Mouse (Mus musculus): ENCODE measurements around the gene Gm9837.

Gene Gm9837

DNA sequence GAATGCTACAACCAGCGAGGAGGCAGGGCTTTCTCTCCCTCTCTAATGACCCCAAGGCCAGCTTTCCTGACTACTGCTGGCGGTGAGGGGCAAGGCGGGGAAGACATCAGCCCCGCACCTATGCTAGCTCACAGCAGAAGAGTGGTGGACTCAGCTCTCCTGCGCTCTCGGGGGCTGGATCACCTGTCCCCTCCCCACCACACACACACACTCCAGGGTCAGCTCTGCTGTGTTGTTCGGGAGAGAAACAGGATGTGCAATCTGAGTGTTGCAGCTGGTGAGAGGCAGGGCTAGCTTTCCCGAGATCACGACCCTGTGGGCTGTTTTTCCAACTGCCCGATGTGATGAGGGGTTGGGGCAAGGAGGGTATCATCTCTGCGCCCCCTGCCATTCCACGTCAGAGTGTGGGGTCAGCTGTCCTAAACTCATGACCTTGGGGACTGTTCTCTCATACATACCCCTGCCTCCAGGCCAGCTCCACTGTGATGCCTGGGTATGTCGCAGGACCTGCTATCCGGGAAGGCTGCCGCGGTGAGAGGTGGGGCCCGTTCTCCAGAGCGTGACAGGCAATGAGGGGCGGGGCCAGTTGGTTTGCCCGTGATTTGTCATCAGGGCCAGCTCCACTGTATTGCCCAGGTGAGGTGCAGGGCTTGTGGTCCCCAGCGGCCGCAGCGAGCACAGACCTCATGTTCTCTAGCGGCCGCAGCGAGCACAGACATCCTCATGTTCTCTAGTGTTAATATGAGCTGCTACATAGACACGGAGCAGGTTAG lies 16.7 kb upstream of the Gm9837 start:
- peak; percentile 51 for DNase-seq (ENCODE audit: low spot score)

DNA sequence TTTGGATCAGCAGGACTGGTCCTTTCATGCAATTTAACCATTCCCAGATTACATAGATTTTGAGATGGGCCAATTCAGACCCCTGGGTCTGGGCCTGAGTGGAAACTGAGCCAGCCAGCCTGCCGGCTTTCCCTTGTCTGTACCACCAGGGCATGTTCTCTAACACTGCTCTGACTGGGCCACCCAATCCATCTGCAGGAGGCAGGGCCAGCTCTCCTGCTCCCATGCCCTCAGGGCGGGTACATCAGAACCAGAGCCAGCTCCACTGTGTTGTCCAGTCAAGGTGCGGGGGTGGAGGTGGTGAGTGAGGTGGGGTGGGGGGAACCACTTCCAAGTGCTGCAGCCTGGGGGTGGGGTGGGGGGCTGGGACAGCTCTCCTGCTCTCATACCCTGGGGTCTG lies 16.1 kb upstream of the Gm9837 start:
- no peak for DNase-seq (ENCODE audit: low spot score)

DNA sequence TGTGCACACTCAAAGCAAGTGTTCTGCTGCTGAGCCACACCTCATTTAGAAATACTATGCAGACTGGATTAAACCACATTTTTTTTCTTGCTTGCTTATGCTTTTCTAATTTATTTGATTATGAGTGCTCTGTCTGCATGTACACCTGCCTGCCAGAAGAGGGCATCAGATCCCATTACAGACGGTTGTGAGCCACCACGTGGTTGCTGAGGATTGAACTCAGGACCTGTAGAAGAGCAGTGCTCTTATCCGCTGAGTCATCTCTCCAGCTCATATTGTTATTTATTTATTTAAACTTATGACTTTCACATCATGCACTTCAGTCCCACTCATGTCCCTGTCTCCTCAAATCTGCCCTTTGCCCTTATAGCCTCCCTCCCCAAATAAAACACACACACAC lies 15.4 kb upstream of the Gm9837 start:
- DNase-seq (ENCODE audit: low spot score), result no peak

DNA sequence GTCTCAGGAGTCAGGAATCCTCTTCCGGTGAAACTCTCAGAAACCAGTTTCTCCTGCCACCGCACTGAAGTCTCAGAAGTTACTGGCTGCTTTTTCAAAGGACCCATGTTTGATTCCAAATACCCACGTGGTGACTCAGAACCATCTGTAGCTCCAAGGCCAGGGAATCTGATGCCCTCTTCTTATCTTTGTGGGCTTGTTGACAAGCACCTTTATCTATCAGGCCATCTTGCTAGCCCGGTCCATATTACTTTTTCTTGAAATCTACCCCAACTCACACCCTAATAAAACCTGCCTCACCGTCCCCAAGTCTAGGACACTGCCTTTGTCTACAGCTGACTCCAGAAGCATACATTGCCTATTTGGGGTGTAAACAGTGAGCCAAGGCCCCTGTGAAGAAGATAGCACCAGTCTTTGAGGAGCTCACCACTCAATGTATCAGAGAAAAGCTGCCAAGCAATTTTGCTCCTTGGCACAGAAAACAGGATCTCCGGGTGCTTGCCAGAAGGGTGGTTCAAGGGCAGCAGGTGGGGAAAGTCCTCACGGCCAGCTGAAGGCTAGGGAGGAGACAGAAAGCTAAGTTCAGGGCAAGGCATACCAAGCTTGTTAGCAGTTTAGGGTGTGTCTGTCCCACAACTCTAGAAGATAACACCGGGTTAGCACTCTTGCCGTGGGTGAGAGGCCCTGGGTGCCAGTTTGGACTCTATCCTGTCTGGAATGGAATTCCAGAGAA lies 13.0 kb upstream of the Gm9837 start:
- no peak for DNase-seq (ENCODE audit: low spot score)

DNA sequence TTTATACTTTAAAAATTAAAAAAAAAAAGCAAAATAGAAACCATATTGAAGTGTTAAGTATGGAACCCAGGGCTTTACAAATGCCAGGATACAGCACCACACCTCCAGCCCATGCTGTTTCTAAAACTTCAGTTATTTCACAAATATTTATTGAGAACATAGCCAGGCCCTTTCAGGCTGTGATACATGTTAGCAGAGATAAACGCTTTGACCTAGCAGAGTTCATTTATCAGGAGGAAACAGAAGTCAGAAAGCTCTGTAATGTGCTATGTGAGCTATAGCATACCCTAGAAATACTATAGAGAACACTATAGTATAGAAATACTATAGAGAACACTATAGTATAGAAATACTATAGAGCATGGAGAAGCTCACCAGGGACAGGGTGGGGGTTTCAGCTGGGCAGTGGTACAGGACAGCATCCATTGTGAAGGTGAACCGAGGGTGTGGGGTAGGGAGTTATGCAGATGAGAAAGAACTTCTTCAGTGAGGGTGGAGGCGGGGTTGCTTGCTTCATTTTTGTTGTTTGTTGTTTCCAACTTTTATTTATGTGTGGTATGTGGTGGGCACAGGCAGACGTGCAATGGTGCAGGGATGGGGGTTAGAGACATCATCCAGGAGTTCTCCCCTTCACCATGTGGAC lies 10.9 kb upstream of the Gm9837 start:
- DNase-seq (ENCODE audit: low spot score), result no peak

DNA sequence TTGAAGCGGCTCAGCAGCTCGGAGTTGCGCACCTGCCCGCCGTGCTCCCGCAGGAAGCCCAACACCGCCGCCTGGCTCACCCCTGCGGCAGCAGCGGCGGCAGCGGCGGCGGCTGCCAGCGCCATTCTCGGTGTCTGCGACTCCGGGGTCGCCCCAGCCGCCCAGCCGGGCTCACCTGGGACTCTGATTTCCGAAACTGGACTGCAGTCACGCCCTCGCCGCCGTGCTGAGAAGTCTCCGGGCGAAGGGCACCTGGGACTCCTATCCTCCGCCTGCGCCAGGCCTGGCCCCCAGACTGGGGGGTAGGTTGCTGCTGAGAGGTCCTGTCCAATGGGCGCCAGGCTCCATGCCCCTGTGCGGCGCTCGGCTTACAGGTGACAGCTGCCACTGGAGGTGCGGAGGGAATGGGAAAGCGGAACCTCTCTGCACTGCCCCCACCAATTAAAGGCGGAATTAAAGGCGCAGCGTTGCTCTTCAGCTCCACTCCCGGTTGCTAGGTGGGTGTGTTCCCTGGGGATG lies 9.6 kb upstream of the Gm9837 start, which contains the start of the genes Gm9945 and Sowaha:
Gm9945 (plus strand) TSS at position 384 of the 519 bp plus-strand sequence.
Sowaha (minus strand) TSS at position 492 of the 519 bp plus-strand sequence.
- no peak for DNase-seq (ENCODE audit: low spot score)

DNA sequence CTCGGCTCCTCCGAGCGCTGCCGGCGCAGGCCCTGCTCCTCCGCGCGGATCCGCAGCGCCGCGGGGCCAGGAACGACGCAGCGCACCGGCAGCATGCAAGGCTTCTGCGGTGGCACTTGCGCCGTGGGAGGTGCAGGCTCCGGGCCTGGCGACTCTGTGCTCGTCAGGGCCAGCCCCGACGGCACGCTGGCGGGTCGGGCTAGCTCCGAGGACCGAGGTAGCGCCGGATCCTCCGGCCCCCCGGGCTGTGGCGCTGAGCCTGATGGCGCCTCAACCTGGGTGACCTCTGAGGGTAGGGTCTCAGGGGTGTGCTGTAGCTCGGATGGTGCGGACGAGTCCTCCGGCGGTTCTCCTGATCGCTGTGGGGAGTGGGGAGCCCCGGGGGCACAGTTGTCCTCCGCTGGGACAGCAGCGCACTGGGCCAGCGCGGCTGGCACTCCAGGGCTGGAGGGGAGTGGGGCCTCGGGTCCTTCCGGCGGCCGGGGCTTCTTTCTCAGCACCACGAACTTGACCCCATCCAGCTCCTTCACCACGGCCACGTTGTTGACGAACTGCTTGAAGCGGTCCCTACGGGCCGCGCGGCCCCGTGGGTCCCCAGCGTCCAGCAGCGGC lies 9.0 kb upstream of the Gm9837 start:
- DNase-seq (ENCODE audit: low spot score), result peak; percentile 13

DNA sequence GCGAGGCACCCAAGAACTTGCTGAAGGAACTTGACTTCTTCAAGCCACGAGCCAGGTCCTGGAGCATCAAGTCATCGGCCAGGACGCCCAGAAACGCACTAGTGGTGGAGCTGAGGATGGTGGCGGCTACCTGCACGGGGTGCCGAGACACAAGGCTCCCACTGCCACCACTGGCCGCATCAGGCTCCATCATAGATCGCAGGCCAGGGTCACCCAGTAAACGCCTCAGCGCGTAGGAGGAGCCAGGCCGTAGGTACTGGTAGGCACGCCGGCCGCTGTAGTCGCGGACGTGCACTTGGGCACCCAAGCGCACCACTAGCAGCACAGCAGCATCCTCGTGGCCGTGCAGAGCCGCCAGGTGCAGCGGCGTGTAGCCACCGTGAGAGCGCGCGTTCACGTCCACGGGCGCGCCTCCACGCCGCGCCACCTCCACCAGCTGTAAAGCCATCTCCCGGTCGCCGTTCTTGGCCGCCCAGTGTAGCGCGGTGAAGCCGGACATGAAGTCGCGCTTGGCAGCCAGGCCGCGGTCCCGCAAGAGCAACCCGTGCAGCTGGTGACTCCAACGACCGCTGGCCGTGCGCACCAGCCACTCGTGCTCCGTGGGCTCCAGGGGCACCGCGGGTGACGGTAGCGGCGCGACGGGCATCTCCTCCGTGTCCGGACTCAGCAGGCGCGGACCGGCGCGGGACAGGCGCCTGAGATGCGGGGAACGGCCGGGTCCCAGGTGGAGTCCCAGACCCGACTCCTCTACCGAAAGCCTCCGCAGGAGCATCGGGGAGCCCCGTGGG lies 8.3 kb upstream of the Gm9837 start:
- peak; percentile 39 for DNase-seq (ENCODE audit: low spot score)

DNA sequence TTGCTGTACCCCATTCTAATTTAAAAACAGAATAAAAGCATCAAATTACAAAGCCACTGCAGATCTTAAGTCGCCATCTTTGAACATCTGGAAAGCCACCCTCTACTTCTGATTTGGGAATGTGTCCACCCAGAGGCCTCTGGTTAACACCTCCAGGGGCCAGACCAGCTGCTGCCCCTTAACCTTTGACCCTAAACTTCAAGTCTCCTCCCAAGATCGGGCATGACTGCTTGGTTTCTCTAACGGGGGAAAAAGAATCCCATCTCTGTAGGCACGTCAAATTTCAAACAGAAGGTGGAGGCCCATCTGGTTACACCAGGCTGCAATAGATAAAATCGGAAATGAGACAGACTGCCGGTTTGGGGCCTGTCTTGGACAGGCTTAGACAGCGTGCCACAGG lies 7.6 kb upstream of the Gm9837 start:
- peak; percentile 46 for DNase-seq (ENCODE audit: low spot score)

DNA sequence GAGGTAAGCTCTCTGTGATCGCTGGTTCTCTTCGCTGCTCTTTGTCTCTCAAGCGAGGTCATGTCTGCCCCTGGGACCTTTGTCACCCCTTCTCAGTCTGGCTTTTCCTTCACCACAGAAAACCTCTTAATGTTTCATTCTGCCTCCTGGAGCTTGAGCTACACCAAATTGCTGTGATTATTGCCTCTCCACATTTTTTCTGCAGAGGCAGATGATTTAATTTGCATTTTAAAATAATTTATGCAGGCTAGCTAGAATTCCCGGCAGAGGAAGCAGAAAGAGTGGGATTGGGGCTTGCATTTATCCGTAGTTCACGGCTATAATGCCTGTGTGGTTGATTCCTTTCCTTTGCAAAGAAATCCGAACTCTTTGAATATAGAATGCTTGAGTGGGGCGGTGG lies 5.3 kb upstream of the Gm9837 start:
- DNase-seq (ENCODE audit: low spot score), result no peak

DNA sequence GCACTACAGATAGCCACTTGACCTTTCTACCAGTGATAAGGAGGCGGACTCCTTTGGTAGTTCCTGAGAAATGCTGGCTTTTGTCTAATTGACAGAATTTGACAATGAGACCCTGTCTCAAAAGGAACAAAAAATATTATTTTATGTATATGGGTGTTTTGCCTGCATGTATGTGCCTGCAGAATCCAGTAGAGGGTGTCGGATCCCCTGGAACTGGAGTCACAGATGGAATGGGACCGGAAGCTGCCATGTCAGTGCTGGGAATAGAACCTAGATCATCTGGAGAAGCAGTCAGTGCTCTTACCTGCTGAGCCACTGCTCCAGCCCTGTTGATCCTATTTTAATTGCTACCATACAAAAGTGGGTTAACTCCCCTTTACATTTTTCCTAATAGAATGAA lies 2.4 kb upstream of the Gm9837 start:
- peak; percentile 21 for DNase-seq (ENCODE audit: low spot score)

DNA sequence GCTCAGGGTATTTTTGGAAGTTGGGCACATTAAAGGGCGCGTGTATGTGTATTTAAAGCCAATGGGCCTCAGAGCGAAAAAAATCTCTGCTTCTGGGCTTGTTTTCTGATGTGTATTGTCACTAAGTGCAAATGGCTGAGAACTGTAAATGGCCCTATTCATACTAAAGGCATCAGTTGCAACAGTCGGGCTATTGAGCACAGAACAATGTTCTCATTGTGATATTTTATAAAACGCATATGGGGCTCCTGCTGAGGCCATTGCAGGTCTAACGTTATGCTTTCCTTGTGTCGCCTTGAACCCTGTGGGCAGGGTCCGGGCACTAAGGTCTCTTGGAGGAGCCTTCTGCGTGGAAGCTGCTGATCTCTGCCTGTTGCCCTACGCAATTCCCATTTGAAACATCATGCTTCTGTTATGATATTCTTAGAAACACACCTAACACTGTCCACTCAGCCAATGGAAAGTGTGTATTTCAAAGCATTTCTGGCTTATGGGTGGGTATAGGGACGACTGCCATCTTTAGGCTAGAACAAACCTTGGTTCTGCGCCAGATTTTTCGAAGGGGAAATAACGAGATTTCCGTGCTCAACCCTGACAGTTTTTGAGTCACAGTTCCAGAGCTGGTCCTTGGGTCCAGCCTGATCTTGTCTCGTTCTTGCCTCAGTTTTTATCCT lies 848 bp downstream of the Gm9837 start:
- DNase-seq (ENCODE audit: low spot score), result no peak

DNA sequence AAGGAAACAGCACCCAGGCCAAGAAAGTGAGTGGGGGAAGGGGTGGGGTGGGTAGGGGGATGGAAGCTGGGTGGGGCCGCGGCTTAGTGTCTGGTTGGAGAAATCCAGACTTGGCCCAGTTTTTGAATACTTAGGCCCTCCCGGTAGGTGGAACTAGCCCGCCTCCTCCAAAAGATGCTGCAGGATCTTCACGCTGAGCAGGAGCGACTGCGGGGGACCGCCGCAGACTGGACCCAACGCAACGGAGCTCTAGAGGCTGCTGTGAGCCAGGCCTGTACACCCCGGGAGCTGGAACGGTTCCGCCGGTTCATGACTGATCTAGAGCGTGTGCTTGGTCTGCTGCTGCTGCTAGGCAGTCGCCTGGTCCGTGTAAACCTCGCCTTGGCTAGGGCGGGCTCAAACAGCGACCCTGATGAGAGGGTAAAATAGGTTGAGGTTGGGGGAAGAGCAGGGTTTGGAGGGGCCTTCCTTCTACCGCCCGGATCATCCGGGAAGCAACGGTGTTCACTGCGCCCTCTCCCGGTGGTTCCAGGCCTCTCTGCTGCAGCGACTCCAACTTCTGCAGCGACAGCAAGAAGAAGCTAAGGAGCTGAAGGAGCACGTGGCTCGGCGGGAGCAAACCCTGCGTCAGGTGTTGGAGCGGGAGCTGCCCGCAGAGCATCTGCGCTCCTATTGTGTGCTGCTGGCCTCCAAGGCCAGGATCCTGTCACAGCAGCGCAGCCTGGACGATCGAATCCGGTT lies 3.9 kb downstream of the Gm9837 start:
- DNase-seq (ENCODE audit: low spot score), result peak; percentile 91

DNA sequence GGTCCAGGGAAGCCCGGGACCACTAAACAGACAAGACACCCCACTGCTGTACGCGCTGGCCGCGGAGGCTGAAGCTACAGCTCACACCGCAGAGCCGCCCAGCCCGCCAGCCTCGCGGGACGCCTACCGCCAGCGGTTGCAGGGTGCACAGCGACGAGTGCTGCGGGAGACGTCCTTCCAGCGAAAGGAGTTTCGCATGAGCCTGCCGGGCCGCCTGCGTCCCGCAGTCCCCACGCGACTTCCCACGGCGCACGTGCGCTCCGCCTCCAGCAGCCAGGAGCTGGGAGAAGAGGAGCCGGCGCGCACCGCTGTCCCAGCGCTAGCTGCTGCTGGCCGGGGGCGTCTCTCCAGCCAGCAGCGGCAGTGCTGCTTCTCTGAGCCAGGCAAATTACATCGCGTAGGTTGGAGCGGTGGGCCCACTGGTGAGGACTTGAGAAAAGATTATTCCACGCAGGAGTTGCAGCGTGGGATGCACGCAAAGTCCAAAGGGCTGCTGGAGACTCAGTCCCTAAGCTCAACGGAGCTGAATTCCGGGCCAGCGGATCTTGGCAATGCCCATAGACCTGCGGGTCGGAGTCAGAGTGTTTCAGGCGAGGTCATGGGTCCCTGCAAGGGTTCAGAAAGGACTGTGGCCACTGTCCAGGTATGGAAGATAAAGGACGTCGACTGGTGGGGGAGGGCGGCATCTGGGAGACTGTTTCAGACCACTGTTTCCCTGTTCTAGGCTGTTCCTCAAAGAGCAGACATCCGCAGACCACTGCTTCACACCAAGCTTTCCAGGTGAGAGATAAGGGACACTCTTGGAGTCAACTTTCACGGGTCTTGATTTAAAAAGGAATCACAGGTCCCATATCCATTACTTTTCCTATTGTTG lies 6.5 kb downstream of the Gm9837 start:
- peak; percentile 60 for DNase-seq (ENCODE audit: low spot score)

DNA sequence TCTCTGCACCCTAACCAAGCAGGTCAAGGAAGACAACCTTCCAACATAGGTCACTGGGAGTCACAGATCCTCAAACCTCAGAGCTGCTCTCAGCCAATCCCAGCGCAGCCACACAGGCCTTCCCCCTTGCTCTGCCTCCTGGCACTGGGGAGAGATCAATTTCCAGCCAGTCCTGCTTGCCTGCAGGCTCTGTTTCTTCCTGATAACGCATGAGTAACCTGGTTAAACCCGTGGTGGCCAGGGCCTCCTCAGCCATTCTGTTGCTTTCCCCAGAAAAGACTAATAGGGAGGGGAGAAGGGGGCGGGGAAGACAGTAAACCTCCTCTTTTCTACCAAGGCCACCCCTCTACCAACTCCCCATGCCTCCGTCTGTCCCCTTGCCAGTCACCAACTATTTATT lies 8.6 kb downstream of the Gm9837 start:
- peak; percentile 14 for DNase-seq (ENCODE audit: low spot score)

DNA sequence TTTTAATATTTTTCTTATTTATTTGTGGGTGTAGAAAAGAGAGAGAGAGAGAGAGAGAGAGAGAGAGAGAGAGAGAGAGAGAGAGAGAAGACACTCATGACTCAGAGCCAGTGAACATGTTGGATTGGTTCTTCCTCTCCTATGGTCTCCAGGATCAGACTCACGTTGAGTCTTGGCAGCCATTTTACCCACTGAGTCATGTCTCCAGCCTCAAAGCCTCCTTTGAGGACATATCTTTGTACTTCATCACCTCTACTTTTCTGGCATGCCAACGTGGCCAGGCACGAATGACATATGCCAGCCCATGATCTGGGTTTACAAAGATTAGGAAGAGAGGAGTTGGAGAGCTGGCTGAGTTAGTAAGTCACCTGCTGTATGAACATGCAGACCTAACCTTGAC lies 10.1 kb downstream of the Gm9837 start:
- no peak for DNase-seq (ENCODE audit: low spot score)

DNA sequence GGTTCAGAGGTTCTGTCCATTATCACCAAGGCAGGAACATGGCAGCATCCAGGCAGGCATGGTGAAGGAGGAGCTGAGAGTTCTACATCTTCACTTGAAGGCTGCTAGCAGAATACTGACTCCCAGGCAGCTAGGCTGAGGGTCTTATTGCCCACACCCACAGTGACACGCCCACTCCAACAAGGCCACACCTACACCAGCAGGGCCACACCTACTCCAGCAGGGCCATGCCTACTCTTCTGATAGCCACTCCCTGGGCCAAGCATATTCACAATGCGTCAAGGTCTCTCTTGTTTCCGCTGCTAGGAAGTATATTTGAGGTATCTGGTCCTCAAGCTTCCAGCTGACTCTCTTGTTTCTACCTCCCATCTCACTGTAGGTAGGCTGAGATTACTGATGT lies 11.3 kb downstream of the Gm9837 start:
- DNase-seq (ENCODE audit: low spot score), result no peak

DNA sequence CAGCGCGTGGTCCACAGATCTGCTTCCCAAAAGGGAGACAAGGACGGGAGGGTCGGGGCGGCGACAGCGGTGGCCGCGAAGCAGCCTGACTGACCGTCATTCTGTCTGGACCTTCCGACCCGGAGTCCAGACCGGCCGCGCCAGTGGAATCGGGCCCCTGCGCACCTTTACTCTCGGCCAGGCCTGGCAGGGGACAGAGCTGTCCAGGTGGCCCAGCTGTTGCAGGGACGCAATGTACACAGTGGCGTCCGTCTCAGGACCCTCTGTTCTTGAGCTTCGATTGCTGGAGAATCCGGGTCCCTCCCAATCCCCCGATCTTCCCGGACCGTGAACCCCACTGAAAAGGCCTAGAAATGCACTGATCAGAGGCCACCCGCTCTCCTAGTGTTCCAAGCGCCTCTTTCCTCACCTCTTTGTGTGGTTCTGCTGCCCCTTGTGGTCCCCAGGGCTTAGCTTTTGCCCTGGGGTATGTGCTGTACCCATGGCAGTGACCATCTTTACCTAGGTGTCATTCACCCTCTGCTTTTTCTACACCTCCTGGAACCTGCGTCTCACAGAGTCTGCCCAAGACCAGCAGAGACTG lies 12.8 kb downstream of the Gm9837 start:
- peak; percentile 16 for DNase-seq (ENCODE audit: low spot score)
